Mouse (Mus musculus): Measurements from ENCODE around the gene Panx1. TPM values are rescaled to one million over a fixed set of nuclear protein-coding genes. Genes with fewer than 3 reads are reported as not detected.

Gene Panx1
- polyA plus RNA-seq, 1 experiment from 2014 or later, result 30.3 TPM

DNA sequence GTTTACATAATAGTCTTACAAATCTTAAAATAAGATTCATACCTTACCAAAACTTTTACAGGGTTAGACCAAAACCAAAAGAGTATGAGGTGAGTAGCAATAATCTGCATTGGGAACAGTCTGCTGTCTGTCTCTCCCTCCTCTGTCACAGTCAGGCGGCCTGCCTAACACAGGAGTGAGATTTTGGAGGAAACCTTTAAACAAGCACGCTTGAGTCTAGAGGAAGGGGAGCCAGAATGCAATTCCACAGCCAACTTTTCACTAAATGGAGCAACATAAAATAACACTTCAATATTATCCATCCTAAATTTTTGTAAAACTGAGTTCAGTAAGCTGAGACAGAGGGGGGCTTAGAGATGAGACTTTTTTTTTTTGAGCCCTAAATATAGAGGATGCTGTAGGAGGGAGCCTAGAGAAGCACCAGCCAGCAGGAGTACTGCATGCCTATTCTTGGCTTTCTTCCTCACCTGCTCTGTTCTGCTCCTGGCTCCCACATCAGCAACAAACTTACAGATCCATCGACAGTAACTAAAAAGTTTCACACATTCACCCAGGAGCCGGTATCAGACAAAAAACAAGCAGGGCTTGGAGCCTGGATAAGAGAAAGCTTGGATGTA, 63.6 kb downstream of the Panx1 start:
- no peak overlapping the region for H3K4me3 ChIP-seq (ENCODE audit: low read length)
- H3K9ac ChIP-seq (ENCODE audit: low read depth, low read length), result no peak overlapping the region
- 80% methylated on average over 4 of the region's 4 CpGs for WGBS
- H3K4me1 ChIP-seq (ENCODE audit: control insufficient read depth, insufficient read depth, low read length), result no peaks in the 10 kb centered on the region
- no peak overlapping the region for H3K4me2 ChIP-seq (ENCODE audit: low read depth, low read length)
- no peaks in the 10 kb centered on the region for H3K9me3 ChIP-seq (ENCODE audit: control insufficient read depth, low read length)
- no peaks in the 10 kb centered on the region for H3K36me3 ChIP-seq (ENCODE audit: control insufficient read depth, insufficient read depth, low read length)
- H3K27ac ChIP-seq (ENCODE audit: low read length), result no peak overlapping the region
- H3K27me3 ChIP-seq (replicated peaks; ENCODE audit: control insufficient read depth, insufficient read depth, low read length), result no peaks in the 10 kb centered on the region
- no peak for ATAC-seq

DNA sequence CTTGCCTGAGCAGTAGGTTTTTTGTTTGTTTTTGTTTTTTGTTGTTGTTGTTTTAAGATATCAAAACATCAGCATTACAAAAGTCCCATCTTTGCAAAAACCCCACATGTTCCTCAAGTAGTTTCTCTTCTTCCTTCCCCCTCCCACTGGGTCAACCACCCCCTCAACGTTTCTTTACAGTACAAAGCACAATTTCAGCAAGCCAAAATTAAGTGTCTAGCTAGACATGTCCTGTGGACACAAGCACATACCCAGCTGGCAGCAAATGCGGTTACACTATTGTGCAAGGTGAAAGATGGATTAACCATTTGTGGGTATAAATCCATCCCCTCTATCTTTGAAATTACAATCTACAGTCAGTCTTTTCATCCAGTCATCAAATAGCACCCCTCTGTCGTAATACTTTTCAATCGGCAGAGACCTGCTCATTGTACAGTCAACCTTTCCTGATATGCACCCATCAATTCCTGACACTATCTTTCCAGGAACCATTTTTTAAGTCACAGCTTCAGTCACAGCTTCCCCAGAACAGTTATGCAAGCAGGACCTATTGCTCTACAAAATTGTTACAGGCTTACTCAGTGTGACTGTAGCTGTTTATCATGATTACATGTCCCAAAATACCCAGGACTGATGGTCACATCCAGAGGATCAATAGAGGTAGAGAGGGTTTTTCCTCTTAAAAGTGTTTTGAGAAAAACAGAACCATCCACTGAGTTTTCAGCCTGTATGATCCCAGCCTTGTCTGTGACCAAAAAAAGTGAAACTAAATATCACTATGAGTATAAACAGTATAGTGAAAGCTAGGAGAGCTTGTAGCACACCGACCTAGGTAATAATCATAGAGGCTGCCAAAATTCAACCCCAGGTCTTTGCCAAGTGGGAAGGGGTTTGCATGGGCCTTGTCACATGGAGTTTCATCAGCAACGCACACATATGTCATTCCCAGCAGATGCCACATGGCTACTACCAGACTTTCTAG, 70.7 kb downstream of the Panx1 start:
- H3K4me1 ChIP-seq (ENCODE audit: control insufficient read depth, insufficient read depth, low read length), result no peaks in the 10 kb centered on the region
- no peak overlapping the region for H3K27ac ChIP-seq (ENCODE audit: low read length)
- no peaks in the 10 kb centered on the region for H3K27me3 ChIP-seq (replicated peaks; ENCODE audit: control insufficient read depth, insufficient read depth, low read length)
- no peaks in the 10 kb centered on the region for H3K36me3 ChIP-seq (ENCODE audit: control insufficient read depth, insufficient read depth, low read length)
- no peaks in the 10 kb centered on the region for H3K9me3 ChIP-seq (ENCODE audit: control insufficient read depth, low read length)
- ATAC-seq, result no peak
- no peak overlapping the region for H3K9ac ChIP-seq (ENCODE audit: low read depth, low read length)
- H3K4me3 ChIP-seq (ENCODE audit: low read length), result no peak overlapping the region
- H3K4me2 ChIP-seq (ENCODE audit: low read depth, low read length), result no peak overlapping the region
- 83% methylated on average over 6 of the region's 6 CpGs for WGBS

DNA sequence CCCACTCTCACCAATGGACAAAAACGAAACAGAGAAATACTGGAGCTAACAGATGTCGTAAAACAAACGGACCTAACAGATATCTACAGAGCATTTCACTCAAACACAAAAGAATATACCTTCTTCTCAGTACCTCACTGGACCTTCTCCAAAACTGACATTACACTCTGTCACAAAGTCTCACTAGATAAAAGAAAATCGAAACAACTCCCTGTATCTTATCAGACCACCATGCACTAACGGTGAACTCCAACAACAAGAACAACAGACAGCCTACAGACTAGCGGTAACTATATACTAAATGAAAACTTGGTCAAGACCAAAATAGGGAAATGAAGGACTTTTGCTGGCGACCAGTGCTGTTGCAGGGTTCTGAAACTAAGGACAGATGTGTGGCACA, 71.5 kb downstream of the Panx1 start:
- Histone ChIP-seq H3K27ac (ENCODE audit: low read length) (no peak overlapping the region), H3K4me3 (ENCODE audit: low read length) (no peak overlapping the region), H3K4me2 (ENCODE audit: low read depth, low read length) (no peak overlapping the region), H3K9me3 (ENCODE audit: control insufficient read depth, low read length) (no peaks in the 10 kb centered on the region), H3K9ac (ENCODE audit: low read depth, low read length) (no peak overlapping the region), H3K36me3 (ENCODE audit: control insufficient read depth, insufficient read depth, low read length) (no peaks in the 10 kb centered on the region), H3K27me3 (replicated peaks; ENCODE audit: control insufficient read depth, insufficient read depth, low read length) (no peaks in the 10 kb centered on the region), H3K4me1 (ENCODE audit: control insufficient read depth, insufficient read depth, low read length) (no peaks in the 10 kb centered on the region)
- no peak for ATAC-seq
- WGBS, result 84% methylated on average over 7 of the region's 7 CpGs

DNA sequence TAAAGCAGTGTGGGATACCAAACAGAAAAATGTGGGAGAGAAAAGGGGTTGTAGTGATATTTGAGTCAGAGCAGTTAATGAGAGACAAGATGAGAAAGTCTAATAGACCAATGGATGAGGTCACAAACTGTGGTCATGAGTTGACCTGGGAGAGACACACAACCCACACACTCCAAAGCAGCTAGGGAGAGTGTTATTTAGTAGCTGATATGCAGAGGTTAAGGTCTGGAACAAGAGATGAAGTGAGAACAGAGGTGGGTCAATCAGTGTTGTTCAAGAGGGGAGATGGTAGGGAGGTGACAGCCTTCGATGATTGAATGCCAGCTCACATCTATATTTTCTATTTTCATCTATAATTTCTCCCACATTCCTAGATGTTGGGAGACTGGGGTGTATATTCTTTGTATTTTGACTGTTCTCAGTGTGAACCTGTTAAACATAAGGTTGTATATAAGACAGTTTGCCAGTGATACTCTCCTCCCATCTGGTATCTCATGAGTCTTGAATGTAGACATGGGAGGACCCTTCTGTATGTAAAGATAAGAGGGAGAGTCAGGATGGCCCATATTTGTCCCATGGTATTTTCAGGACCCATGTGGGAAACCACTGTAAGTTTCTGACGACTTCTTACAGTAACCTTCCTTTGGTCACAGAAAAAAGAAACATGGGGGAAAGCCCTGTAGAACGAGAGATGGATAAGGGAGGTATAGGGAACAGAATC, 74.3 kb downstream of the Panx1 start:
- no peak for ATAC-seq

DNA sequence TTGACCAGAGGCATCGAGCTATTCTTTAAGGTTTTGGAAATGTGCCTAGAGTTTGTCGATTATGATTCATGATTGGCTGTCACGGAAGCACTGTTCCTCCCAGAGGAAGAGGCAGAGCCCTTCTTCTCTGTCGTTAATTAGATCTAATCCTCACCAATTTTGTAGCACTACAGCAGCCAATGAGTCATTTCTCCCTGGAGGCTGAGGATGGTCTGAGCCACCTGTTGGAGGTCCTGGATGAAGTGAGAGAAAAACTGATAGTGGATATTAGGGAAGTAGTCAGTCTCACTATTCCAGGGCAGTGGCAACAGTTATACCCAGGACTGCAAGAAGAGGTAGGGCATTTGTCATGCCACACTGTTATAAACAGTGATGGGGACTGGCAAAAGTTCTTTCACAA, 75.1 kb downstream of the Panx1 start:
- no peak for ATAC-seq
- no peaks in the 10 kb centered on the region for H3K27me3 ChIP-seq (replicated peaks; ENCODE audit: control insufficient read depth, insufficient read depth, low read length)
- 65% methylated on average over 4 of the region's 4 CpGs for WGBS

More for the DNA sequence above, 74.3 kb downstream of the Panx1 start:
- 85% methylated on average over 3 of the region's 3 CpGs for WGBS
- H3K4me2 ChIP-seq (ENCODE audit: low read depth, low read length), result no peak overlapping the region
- no peaks in the 10 kb centered on the region for H3K27me3 ChIP-seq (replicated peaks; ENCODE audit: control insufficient read depth, insufficient read depth, low read length)
- no peaks in the 10 kb centered on the region for H3K9me3 ChIP-seq (ENCODE audit: control insufficient read depth, low read length)
- H3K36me3 ChIP-seq (ENCODE audit: control insufficient read depth, insufficient read depth, low read length), result no peaks in the 10 kb centered on the region
- no peak overlapping the region for H3K4me3 ChIP-seq (ENCODE audit: low read length)
- H3K4me1 ChIP-seq (ENCODE audit: control insufficient read depth, insufficient read depth, low read length), result no peaks in the 10 kb centered on the region
- H3K27ac ChIP-seq (ENCODE audit: low read length), result no peak overlapping the region
- no peak overlapping the region for H3K9ac ChIP-seq (ENCODE audit: low read depth, low read length)

DNA sequence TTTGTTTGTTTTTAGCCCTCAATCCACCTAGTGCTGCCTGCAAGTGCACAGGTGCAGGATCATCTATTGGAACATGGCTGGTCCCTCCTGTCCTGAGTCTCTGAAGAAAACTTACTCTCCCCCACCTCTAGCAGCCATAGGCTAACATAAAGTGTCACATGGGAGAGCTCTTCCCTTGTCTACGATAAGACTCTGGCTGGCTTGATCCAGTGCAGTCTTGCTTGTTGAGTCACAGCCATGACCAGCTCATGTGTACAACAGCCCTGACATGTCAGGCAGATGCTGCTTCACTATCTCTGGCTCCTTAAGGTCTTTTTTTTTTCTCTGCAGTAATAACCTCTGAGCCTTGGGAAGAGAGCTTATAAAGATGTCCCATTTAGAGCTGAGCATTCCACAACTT, 77.7 kb downstream of the Panx1 start:
- ATAC-seq, result no peak
- no peaks in the 10 kb centered on the region for H3K9me3 ChIP-seq (ENCODE audit: control insufficient read depth, low read length)
- no peaks in the 10 kb centered on the region for H3K36me3 ChIP-seq (ENCODE audit: control insufficient read depth, insufficient read depth, low read length)
- H3K4me3 ChIP-seq (ENCODE audit: low read length), result no peak overlapping the region
- H3K4me1 ChIP-seq (ENCODE audit: control insufficient read depth, insufficient read depth, low read length), result no peaks in the 10 kb centered on the region
- no peak overlapping the region for H3K4me2 ChIP-seq (ENCODE audit: low read depth, low read length)
- WGBS, result 78% methylated on average over 1 of the region's 1 CpGs
- no peak overlapping the region for H3K9ac ChIP-seq (ENCODE audit: low read depth, low read length)
- no peak overlapping the region for H3K27ac ChIP-seq (ENCODE audit: low read length)
- no peaks in the 10 kb centered on the region for H3K27me3 ChIP-seq (replicated peaks; ENCODE audit: control insufficient read depth, insufficient read depth, low read length)

More for the DNA sequence above, 75.1 kb downstream of the Panx1 start:
- Histone ChIP-seq H3K4me1 (ENCODE audit: control insufficient read depth, insufficient read depth, low read length) (no peaks in the 10 kb centered on the region), H3K36me3 (ENCODE audit: control insufficient read depth, insufficient read depth, low read length) (no peaks in the 10 kb centered on the region), H3K4me3 (ENCODE audit: low read length) (no peak overlapping the region), H3K9ac (ENCODE audit: low read depth, low read length) (no peak overlapping the region), H3K9me3 (ENCODE audit: control insufficient read depth, low read length) (no peaks in the 10 kb centered on the region), H3K27ac (ENCODE audit: low read length) (no peak overlapping the region), H3K4me2 (ENCODE audit: low read depth, low read length) (no peak overlapping the region)

DNA sequence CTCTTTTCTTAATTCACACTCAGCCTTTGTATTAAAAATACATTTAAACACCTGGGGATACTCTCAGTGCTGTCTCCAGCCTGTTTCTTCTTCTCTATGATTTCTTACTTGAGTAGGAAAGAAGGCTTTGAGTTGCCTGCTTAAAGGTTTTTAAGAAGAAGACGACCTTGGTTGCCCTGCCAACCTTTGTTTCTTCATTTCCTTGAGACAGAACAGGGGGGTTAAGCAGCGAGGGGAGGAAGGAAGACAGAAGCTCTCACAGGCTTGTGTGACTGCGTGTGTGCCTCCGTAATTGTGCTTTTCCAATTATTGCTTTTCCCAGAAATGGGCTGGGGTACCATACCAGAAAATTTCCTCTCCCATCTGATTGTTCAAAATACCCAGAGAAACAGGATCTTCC, 78.5 kb downstream of the Panx1 start:
- no peak overlapping the region for H3K4me3 ChIP-seq (ENCODE audit: low read length)
- no peak overlapping the region for H3K4me2 ChIP-seq (ENCODE audit: low read depth, low read length)
- no peaks in the 10 kb centered on the region for H3K4me1 ChIP-seq (ENCODE audit: control insufficient read depth, insufficient read depth, low read length)
- H3K9ac ChIP-seq (ENCODE audit: low read depth, low read length), result no peak overlapping the region
- no peaks in the 10 kb centered on the region for H3K36me3 ChIP-seq (ENCODE audit: control insufficient read depth, insufficient read depth, low read length)
- ATAC-seq, result no peak
- no peaks in the 10 kb centered on the region for H3K27me3 ChIP-seq (replicated peaks; ENCODE audit: control insufficient read depth, insufficient read depth, low read length)
- H3K27ac ChIP-seq (ENCODE audit: low read length), result no peak overlapping the region
- WGBS, result 52% methylated on average over 4 of the region's 4 CpGs
- H3K9me3 ChIP-seq (ENCODE audit: control insufficient read depth, low read length), result no peaks in the 10 kb centered on the region

DNA sequence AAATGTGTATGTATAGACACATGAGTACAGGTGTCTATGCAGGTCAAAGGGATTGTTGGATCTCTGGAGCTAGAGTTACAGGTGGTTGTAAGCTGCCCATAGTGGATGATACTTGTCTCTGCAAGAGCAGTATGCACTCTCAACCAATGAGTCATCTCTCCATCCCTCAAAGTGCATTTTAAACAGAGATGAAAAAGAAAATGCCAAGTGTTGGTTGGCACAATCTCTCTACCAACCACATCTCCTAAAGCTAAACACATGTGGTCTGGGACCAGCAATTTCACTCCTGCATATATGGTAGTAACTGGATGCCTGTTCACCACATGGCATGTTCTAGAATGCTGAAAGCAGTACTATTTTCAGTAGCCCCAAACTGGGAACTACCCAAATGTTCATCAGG, 79.9 kb downstream of the Panx1 start:
- no peak overlapping the region for H3K27ac ChIP-seq (ENCODE audit: low read length)
- no peaks in the 10 kb centered on the region for H3K36me3 ChIP-seq (ENCODE audit: control insufficient read depth, insufficient read depth, low read length)
- no peak overlapping the region for H3K9ac ChIP-seq (ENCODE audit: low read depth, low read length)
- H3K9me3 ChIP-seq (ENCODE audit: control insufficient read depth, low read length), result no peaks in the 10 kb centered on the region
- H3K4me1 ChIP-seq (ENCODE audit: control insufficient read depth, insufficient read depth, low read length), result no peaks in the 10 kb centered on the region
- ATAC-seq, result no peak
- no peaks in the 10 kb centered on the region for H3K27me3 ChIP-seq (replicated peaks; ENCODE audit: control insufficient read depth, insufficient read depth, low read length)
- no peak overlapping the region for H3K4me3 ChIP-seq (ENCODE audit: low read length)
- no peak overlapping the region for H3K4me2 ChIP-seq (ENCODE audit: low read depth, low read length)

DNA sequence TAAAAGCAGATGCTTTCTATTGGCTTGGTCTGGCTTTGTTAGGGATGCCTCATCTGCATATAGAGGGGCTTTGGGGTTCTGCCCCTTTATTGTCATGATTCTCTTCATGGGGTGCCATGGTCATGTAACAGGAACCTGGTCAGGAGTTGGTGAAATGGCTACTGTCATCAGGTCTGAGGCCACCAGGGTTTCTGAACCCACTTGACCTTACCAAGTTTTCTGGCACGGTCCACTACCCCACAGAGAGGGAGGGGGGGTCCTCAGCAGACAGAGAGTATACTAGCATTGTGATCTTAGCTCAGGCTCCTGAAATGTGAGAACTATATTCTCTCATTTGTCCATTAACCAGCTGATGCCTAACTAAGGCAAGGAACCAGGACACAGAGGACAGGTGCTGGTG, 82.5 kb downstream of the Panx1 start:
- Histone ChIP-seq H3K4me1 (ENCODE audit: control insufficient read depth, insufficient read depth, low read length) (no peaks in the 10 kb centered on the region), H3K27me3 (replicated peaks; ENCODE audit: control insufficient read depth, insufficient read depth, low read length) (no peaks in the 10 kb centered on the region), H3K9me3 (ENCODE audit: control insufficient read depth, low read length) (no peaks in the 10 kb centered on the region), H3K36me3 (ENCODE audit: control insufficient read depth, insufficient read depth, low read length) (no peaks in the 10 kb centered on the region), H3K4me3 (ENCODE audit: low read length) (no peak overlapping the region), H3K27ac (ENCODE audit: low read length) (no peak overlapping the region), H3K9ac (ENCODE audit: low read depth, low read length) (no peak overlapping the region), H3K4me2 (ENCODE audit: low read depth, low read length) (no peak overlapping the region)
- ATAC-seq, result no peak
- WGBS, result 76% methylated on average over 1 of the region's 1 CpGs

Measured in intestine, embryonic 16.5 days (tissue).